Mouse (Mus musculus) olfactory bulb, adult 2 months (tissue): ENCODE results near the gene Phc2.

Source experiments
- CTCF ChIP-seq: fragments of 200-500 bp; IDR thresholded peaks from 2 replicates; pipeline ENCODE4 v1.5.1; 2012; ENCODE audit warnings: low read depth, mild to moderate bottlenecking, low read length, moderate library complexity; ENCODE audit not compliant: insufficient read depth
- POLR2A ChIP-seq: fragments of 200-500 bp; IDR thresholded peaks from 2 replicates; pipeline ENCODE4 v1.6.1; 2012; ENCODE audit warnings: mild to moderate bottlenecking, low read depth, low read length, moderate library complexity; ENCODE audit not compliant: insufficient read depth

DNA sequence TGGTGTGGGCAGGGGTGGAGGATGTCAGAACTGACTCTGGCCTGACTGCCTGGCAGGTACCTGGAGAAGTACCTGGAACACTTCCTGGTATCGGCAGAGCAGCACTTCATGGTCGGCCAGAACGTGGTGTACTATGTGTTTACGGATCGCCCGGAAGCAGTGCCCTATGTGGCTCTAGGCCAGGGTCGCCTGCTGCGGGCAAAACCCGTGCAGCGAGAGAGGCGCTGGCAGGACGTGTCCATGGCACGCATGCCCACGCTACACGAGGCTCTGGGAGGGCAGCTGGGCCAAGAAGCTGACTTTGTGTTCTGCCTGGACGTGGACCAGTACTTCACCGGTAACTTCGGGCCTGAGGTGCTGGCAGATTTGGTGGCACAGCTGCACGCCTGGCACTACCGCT, 112.4 kb downstream of the Phc2 start:
- TF ChIP-seq CTCF: no peak
- no peak for TF ChIP-seq POLR2A
